Mouse (Mus musculus) lung, postnatal 25 days (tissue): Measurements from ENCODE around the gene Bmx.

Experiments
- DNase-seq: peaks from one replicate; pipeline ENCODE4 v3.0.0; 2022; ENCODE audit warnings: low spot score

The Bmx gene

DNA sequence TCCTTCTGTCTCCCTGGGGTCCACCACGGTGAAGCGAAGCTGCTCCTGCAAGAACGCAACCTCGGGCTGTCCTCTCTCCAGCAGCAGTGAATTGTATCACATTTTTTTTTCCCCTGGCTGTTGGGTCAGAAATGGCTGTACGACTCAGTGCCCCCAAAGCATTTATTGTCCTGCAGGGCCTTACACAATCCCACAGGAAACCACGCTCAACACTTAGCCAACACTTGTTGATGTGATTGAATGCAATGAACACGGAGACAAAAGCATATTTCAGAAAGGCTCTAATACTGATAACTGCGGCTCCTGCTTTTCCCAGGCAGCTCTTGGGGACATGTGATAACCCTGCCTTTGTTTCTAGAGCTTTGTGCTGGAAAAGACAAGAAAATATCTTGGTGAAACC, at the start of gene Bmx:
Gene Bmx (minus strand): TSS at position 137 of the 400 bp plus-strand sequence.
- no peak for DNase-seq

DNA sequence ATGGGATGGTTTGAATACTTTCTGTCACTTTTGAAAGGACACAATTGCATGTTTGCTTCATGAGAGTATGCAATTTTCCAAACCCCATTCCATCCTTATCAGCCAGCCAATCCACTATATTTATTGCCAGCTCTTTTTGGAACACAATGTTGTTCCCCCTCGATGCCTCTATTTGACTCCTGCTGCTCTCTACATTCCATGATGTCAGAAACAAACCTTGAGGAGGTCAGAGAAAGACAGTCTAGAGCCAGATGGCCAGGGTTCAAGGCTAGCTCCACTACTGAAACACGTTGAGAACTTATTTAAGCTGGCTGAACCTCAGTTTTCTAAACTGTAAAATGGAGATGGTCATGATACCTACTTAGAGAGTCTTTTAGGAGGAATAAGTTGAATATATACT, 48.3 kb upstream of the Bmx start:
- DNase-seq: peak; percentile 5

DNA sequence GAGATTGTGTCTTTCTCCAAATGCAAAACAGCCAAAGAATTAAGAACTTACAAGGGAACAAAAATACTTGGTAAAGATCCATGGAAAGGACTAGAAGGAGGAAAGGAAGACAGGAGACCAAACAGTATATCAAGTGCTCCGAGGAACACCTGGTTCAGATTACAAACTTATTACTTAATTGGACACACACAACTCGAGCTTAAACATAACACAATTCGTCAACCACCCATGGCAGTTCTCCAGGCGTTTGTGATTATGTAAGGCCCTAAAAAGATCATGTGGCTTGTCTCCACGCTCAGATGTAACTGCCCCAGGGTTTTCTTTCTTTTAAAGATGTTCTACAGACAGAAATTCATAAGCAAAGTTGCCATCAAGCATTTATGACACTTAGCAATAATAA, 33.2 kb upstream of the Bmx start:
- peak; percentile 19 for DNase-seq

DNA sequence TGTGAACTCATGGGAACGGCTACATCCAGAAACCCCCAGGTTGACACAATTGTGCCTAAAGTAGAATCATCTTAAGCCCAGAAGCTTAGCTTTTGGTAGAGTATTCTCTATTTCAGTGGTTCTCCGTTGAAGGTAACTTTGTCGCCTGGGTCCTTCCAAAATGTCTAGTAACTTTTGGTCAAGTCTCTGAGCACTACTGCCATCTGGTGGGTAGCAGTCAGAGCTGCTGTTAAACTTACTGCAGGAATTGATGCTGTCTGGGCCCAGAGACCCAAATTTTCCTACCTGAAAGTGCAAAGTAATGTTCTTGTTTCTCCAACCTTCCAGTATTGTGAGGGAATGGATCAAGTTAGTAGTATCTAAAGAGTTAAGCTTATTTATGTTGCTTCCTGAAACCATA, 29.1 kb upstream of the Bmx start:
- peak; percentile 31 for DNase-seq

DNA sequence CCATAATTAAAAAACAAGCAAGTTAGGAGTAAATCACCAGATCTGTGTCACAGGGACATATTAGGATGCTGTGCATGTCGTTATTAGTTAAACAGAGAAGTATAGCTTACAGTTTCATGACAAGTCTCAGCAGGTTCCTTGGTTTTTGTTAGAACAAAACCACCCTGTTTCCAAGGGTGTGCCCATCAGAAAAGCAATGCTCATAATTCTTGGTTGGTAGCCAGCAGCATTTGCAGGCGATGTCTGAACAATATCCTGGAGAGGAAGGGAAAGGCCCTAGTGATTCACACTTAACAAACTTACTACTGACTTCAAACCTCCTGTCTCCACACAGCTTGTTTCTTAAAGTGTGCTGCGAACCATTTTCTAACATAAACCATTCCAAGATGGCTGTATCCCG, 25.8 kb upstream of the Bmx start:
- DNase-seq: peak; percentile 17

DNA sequence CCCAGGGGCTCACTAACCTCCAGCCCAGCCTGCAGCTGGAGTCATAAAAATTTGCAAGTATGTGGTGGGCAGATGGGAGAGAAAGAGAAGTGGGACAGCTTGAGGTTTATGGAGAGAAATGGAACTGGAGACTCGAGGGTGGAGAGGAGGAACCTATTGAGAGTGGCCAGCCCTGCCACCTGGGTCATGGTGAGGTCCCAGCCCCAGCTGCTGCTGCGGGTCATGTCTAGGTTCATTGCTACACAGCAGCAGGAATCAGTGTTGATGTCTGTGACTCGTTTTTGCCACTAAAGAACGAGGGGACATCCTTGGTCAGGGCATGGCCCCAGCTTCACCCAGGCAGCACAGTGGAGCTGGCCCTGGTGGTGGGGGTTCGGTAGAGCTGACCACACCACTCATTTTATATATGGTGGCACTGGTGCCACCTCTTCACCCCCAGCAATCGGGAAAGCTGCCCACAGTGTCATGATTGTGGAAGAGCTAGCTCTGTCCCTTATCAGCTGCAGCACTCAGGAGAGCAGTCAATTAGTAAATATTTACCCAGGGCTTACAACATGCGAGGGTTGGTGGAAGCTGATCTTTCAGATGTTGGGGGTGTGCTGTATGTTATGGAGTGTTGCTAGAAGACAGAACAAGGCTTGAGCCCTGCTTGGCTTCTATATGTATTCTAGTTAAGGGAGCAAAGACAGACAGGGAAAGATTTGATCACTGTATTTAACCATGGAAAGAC, 23.1 kb upstream of the Bmx start:
- DNase-seq: no peak

DNA sequence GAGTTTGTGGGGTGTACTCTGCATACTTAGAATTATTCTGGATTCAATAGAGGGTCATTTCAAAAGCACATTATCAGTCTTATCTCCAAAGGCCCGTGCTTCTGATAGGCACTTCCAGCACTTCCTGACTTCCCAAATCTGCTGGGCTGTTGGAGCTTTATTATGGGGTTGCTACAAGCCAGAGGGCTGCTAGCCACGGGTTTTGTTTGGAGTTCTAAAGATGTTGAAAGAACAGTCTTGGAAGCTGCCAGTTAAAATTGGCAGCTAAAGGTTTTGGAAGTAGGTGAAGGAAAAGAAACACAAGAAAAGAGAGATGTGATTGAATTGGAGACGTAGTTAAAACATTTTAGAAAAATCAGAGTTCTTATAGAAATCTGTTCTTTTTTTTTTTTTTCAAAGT, 17.5 kb upstream of the Bmx start:
- DNase-seq: peak; percentile 21

DNA sequence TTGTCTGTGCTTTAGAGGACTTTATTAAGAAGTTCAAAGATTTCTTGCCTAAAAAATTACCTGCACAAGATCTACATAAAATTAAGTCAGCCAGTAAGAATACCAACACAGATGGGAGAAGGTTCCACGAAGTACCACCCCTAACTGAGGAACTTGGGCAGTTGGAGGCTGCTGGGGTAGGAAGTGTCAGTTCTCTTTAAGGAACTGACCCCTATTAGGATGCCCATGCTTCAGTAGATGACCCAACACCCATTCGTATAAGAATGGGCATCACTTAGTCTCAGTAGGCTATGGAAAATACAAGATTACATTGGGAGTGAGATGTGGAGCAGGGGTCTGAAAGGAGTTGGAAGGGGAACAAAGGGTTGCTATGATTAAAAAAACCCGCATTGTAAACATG, 12.6 kb upstream of the Bmx start:
- DNase-seq: no peak

DNA sequence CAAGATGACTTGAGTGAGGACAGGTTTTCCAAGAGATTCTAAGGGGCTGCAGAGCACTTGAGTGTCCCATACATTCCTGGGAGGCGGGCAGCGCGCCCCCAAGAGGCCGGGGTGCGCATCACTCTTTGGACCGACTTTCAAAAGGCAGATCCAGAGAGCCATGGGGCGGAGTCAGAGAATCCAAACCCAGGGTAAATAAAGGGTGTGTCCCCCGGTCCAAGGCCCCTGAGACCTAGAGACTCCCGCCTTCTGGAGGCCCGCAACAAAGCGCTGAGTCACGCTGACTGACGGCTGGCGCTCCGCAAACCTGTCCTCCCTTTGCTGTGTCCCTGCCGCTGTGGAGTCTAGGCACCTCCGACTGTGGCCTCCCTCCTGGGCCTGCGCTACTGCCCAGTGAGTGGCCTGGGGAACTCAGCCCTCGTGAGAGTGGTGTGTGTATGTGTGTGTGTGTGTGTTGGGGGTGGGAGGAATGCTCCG, 11.3 kb upstream of the Bmx start, which contains the start of gene Pir:
Gene Pir (plus strand): TSS at position 87 of the 477 bp plus-strand sequence.
- DNase-seq: peak; percentile 76

DNA sequence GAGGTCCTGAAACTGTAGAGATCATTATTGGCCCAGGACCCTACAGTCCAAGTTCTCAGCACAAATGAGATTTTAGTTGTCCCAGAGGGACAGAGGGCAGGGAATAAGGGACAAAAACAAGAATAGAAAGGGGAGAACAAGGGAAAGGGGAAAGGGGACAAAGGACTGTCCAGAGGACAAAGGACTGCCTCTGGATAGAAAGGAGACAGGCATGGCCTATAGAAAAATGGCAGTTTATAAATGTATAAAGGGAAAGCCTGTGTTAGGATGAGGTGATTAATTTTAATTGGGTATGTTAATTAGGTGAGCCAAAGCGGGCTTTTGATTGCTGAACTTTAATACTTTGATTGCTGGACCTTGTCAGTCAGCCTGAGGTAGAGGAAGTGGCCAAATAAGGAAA, 6.9 kb upstream of the Bmx start:
- no peak for DNase-seq

DNA sequence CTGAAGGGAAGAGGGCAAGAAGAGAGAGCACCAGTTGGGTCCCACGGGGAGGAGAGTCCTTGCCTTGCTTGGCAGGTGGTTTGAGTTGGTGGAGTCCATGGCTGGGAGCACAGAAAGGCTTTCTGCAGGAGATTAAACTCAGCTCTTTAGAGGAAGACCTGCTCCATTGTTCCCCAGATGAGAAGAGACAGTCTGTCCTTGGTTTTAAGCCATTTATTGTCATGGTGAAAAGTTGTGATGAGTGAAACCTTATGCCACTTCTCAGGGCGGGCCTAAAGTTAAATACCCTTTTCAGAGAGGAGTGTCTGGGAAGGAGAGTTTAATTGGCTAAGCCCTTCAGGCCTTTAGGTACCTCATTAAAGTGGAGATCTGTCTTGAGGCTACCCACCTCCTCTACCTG, 4.3 kb upstream of the Bmx start:
- DNase-seq: no peak

DNA sequence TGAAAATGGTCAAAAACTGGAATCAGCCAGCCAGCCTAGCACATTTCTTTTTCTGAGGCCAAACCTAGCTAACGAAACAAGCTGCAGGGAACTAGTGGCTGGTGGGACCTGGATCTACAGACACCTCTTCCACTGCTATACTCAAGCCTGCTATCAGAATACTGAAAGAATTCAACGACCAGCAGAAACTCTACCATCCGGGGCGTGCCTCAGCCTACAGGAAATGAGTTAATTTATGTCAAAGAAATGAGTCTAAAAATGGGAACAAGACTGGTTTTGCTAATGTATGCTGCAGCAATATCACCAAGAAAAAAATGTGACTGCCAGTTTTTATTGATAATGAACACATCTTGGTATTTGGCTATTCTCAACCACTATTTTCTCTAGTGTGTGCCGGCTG, 669 bp upstream of the Bmx start:
- no peak for DNase-seq

DNA sequence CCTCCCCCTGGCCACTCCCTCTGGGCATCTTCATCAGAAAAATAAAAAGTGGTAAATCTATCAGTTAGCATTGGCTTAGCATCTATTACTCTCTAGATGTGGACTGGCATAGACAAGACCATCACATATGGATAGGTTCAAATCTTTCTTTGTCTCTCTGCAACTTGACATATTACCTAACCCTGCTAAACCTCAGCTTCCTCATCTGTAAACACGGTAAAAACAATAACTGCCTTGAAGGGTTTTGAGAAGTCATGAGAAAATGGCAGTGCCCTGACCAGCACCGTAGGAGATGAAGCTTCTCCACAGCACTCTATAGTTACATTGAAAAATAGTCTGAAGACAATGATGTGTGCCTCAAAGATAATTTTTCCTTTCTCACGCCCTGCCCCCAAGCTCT, 1.5 kb downstream of the Bmx start:
- DNase-seq: no peak

DNA sequence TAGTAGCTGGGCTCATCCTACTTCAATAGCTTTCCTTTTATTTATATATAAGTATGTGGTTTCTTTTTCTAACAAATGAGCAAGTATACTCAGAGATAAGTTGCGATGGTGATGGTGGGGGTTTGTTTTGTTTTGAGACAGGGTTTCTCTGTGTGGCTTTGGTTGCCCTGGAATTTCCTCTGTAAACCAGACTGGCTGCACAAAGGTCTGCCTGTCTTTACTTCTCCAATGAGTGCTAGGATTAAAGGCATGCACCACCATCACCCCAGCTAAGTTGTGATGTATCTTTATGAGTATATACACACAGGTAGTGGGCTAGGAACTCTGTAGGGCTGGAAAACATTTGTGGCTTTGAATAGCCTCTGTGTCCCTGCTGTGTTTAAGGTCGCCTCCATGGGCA, 11.3 kb downstream of the Bmx start:
- no peak for DNase-seq

DNA sequence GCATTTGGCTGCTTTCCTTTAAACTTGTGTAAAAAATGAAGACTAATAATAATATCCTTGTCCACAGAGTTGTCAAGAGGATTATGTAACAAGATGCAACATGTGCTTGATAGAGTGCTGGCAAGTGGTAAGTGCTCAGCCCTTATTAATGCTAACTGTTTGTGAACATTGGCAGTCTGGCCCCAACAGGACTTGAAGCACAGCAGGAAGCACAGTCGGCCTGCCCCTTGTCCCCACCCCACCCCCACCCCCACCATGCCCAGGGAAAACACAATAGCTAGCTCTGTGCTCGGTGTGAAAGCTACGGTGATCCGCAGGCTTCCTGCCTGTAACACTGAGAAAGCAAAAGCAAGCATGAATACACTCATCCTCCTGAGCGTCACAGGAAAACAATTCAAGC, 12.3 kb downstream of the Bmx start:
- peak; percentile 45 for DNase-seq

DNA sequence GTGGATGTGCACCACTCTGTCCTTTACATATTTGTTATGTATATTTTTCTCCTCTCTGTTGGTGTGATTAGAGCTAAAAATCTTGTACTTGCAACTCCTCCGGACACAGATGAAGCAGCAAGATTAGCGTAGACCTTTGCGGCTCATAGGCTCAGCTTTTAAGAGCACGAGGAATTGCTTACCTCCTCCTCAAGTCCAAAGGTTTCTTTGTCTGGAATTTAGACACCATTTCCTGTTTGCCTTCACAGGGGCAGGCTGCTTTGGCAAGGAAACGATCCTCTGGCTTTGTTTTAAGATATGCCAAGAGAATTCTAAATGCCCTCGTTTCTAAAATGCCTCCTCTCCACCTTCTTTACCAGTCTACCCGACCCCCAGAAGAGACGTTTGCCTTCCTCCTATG, 24.6 kb downstream of the Bmx start:
- DNase-seq: no peak

DNA sequence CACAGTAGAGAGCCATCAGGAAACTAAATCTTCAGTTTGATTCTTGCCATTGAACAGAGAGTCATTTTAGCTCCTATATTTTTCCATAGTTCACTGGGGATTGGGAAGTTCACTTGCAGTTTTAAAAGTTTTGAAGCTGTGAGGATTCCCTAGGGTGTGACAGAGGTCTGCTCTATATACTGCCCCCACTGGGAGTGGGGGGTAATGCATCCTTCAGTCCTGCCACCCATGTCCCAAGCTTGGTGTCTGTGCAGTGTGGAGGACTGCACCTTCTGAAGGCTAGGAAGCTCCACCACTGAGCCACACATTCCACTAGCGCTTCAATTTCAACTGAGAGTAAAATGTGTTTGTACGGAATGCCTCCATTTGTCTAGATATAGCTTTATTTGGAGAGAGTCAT, 36.0 kb downstream of the Bmx start:
- no peak for DNase-seq

DNA sequence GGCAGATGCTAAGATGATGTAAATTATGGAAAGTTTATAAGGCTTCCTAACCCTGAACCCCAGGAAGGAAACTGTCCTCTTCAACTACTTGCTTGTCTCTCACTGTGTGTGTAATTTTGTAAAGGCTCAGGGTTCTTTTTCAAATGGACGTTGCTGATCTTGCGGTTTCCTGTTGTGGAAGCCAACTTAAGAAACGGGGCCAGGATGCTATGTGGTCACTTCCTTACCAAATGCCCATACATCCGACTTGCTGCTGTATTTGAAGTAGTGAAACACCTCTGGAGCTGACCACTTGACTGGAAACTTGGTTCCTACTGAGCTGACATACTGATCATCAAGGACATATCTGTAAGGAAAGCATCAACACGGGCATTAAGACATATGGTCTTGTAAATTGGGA, 57.4 kb downstream of the Bmx start:
- no peak for DNase-seq

DNA sequence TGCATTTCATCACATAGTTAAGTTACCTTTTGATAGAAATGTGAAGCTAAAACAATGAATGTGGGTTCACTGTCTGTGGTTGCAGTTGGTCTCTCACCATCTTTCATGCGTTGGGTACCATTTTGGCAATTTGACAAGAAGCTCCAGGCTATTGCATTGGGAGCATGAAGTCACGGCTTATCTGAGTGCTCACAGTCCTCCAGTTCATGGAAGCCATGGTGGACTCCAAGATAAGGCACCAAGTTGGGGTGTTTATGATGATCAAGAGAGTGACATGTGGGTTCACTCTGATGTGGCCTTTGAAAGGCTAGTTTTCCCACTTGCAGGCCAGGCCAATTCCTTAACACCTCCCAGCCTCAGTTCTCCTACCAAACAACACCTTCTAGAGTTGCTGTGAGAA, 60.3 kb downstream of the Bmx start:
- no peak for DNase-seq

DNA sequence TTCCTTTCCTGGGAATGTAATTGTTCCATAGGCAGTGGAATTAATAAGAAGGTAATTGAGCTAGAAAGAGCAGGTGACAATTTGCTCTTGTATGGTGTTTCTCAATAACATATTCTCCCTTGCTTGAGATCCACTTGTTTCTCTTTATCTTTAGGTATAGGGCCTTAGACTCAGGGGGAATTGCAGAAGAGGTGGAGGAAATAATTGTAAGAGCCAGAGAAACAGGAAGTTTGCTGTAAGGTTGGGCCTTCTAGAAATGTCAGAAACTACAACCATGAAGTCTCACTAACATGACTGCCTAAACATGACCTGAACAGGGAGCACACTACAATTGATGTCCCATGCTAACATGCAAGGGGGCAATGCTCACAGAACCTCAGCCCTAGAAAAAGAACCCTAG, 68.1 kb downstream of the Bmx start:
- DNase-seq: no peak

DNA sequence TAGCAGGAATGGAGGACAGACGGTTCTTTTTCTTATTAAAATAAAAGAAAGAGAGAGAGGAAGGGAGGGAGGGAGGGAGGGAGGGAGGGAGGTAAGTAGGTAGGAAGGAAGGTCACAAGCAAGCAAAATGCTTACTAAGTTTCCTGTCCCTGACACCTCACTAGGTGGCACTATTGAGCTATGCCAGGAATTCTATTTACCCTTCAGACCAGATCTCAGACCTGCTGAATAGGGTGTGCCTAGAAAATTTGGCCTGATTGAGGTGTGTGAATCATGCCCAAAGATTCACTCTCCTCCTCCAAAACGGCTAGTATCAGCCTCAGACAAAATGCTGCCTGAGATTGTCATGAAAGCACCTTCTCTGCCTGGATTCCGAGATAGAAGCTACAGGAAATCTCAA, 74.1 kb downstream of the Bmx start:
- DNase-seq: peak; percentile 70

DNA sequence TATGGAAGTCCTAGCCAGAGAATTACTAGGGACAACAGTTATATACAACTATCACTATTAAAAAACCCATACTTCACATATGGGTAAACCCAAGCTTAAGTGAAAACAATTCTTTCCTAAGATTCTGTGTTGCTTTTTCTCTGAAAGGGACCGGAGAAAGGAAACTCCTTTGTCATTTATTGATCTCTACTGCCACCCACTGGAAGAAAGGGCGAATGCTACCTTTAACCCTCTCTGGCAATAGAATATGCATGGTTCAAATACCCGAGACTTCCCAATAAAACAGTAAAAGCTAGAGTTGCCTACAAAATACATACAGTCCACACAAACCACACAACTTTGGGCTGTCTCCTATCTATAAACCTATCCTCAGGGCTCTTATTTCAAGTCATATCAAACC, 78.2 kb downstream of the Bmx start:
- peak; percentile 52 for DNase-seq

DNA sequence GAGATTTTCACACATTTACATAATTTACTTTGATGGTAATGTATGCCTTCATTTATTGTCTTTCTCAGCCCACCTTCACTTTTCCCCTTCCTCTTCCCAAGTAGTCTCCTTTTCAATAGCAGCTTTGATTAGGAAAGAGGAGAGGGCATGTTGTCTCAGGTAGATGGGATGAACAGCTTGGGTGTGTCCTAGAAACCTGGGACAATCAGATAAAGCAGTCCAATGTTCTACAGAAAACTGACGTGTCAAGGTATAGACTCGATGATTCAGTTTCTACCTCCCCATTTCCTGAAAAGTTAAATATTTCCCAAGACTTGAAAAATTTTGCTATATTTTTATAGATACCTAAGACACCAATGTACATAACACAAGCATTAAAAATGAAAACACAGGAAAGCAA, 79.1 kb downstream of the Bmx start:
- DNase-seq: no peak

DNA sequence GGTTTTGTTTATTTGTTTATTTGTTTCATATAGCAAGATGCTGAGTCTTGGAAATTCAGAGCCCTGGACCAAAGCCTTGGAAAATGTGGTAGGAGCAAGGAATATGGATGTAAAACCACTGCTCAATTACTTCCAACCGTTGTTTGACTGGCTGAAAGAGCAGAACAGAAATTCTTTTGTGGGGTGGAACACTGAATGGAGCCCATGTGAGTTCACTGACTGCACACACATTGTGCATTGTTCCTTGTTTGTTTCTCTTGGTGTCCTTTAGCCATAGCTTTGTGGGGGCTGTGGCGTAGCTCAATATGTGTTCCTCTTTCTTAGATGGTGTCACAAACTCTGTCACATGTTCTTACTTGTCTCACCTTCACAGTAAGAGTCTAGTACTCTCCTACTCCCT, 82.2 kb downstream of the Bmx start:
- no peak for DNase-seq
